Mouse (Mus musculus): ENCODE measurements around the gene Stra8. TPM values are rescaled to one million over a fixed set of nuclear protein-coding genes. Genes with fewer than 3 reads are reported as not detected.
A peak's percentile ranks its signal among the peaks of the same experiment; 100 is the strongest.

Gene Stra8
- polyA plus RNA-seq, 2 experiments from 2014 or later: 0.28 TPM; not detected in 1

GRCm38 (mm10) chr6:34903851-34904250 is 16.1 kb upstream of the Stra8 start:
- no peak for ATAC-seq

GRCm38 (mm10) chr6:34904361-34904760 is 15.6 kb upstream of the Stra8 start:
- no peak for ATAC-seq

- ATAC-seq: no peak
These were observed 13.8 kb upstream of the Stra8 start for GRCm38 (mm10) chr6:34906125-34906524.

- no peak for ATAC-seq
These were observed 13.3 kb upstream of the Stra8 start for GRCm38 (mm10) chr6:34906661-34907060.

GRCm38 (mm10) chr6:34907121-34907614 is 12.8 kb upstream of the Stra8 start:
- ATAC-seq: no peak

- ATAC-seq: no peak
These were observed 12.2 kb upstream of the Stra8 start for GRCm38 (mm10) chr6:34907696-34908260.

GRCm38 (mm10) chr6:34909631-34910345 is 10.2 kb upstream of the Stra8 start:
- ATAC-seq: no peak

GRCm38 (mm10) chr6:34910371-34911219 is 9.4 kb upstream of the Stra8 start, which contains the start of gene Wdr91:
Gene Wdr91 (minus strand): TSS chr6:34910876.
- ATAC-seq: peak; percentile 90

GRCm38 (mm10) chr6:34913341-34914040 is 6.5 kb upstream of the Stra8 start:
- ATAC-seq: no peak

- ATAC-seq: no peak
These were observed 5.5 kb upstream of the Stra8 start for GRCm38 (mm10) chr6:34914462-34914861.

- no peak for ATAC-seq
These were observed 817 bp upstream of the Stra8 start for GRCm38 (mm10) chr6:34919146-34919545.

GRCm38 (mm10) chr6:34920631-34921030 is 668 bp downstream of the Stra8 start:
- ATAC-seq: no peak

- ATAC-seq: peak; percentile 36
These were observed 2.0 kb downstream of the Stra8 start for GRCm38 (mm10) chr6:34921941-34922340.

GRCm38 (mm10) chr6:34927156-34927555 is 7.2 kb downstream of the Stra8 start:
- peak; percentile 63 for ATAC-seq

- ATAC-seq: no peak
These were observed 7.6 kb downstream of the Stra8 start for GRCm38 (mm10) chr6:34927594-34927993.

GRCm38 (mm10) chr6:34932633-34933032 is 12.7 kb downstream of the Stra8 start:
- ATAC-seq: no peak

GRCm38 (mm10) chr6:34936743-34937142 is 16.8 kb downstream of the Stra8 start:
- no peak for ATAC-seq

- ATAC-seq: peak; percentile 87
These were observed 18.4 kb downstream of the Stra8 start for GRCm38 (mm10) chr6:34938280-34938928.

- peak; percentile 4 for ATAC-seq
These were observed 19.0 kb downstream of the Stra8 start for GRCm38 (mm10) chr6:34938929-34939325.

GRCm38 (mm10) chr6:34939451-34939850 is 19.5 kb downstream of the Stra8 start:
- ATAC-seq: no peak

- ATAC-seq: no peak
These were observed 21.5 kb downstream of the Stra8 start for GRCm38 (mm10) chr6:34941496-34941895.

GRCm38 (mm10) chr6:34942446-34942845 is 22.5 kb downstream of the Stra8 start:
- no peak for ATAC-seq
